Mouse (Mus musculus) lung, embryonic 16.5 days (tissue): ENCODE results near the gene Man1c1. TPM values are rescaled to one million over a fixed set of nuclear protein-coding genes. Genes with fewer than 3 reads are reported as not detected.

ENCODE experiments used
- ATAC-seq: fragments of 200-750 bp; cut with Nextera tagmentation; 2 replicates; pipeline ENCODE4 v1.8.0; 2017; ENCODE audit warnings: low read depth, mild to moderate bottlenecking, moderate library complexity
- H3K27ac ChIP-seq: fragments of 300-500 bp; sonication (generic); 2 replicates; pipeline ENCODE4 v1.5.1; 2014; ENCODE audit warnings: mild to moderate bottlenecking, control low read depth, low read length
- H3K27me3 ChIP-seq: fragments of 300-500 bp; sonication (generic); 2 replicates; pipeline ENCODE4 v1.6.1; 2014; ENCODE audit warnings: low read depth, low read length, mixed read lengths; ENCODE audit not compliant: control insufficient read depth, insufficient read depth
- H3K36me3 ChIP-seq: fragments of 300-500 bp; sonication (generic); 2 replicates; pipeline ENCODE4 v1.6.1; 2014; ENCODE audit warnings: low read length; ENCODE audit not compliant: control insufficient read depth, insufficient read depth
- H3K4me1 ChIP-seq: fragments of 300-500 bp; sonication (generic); replicated peaks from 2 replicates; pipeline ENCODE4 v1.6.1; 2014; ENCODE audit warnings: low read length, mixed read lengths; ENCODE audit not compliant: control insufficient read depth, insufficient read depth
- H3K4me2 ChIP-seq: fragments of 300-500 bp; sonication (generic); 2 replicates; pipeline ENCODE4 v1.6.1; 2014; ENCODE audit warnings: low read depth, low read length, control low read depth
- H3K4me3 ChIP-seq: fragments of 300-500 bp; sonication (generic); 2 replicates; pipeline ENCODE4 v1.5.1; 2014; ENCODE audit warnings: mild to moderate bottlenecking, low read length, control low read depth
- H3K9ac ChIP-seq: fragments of 300-500 bp; sonication (generic); 2 replicates; pipeline ENCODE4 v1.6.1; 2014; ENCODE audit warnings: low read length, control low read depth
- H3K9me3 ChIP-seq: fragments of 300-500 bp; sonication (generic); 2 replicates; pipeline ENCODE4 v1.6.1; 2016; ENCODE audit warnings: low read length; ENCODE audit not compliant: control insufficient read depth
- WGBS: fragments of 180-500 bp; shearing (Covaris S2); extraction: QIAGEN DNeasy Blood & Tissue Kit; methylation state at CpG from one replicate; pipeline ENCODE4 v1.1.7; 2014; 5-methylcytosine and 5-hydroxymethylcytosine counted together
- polyA plus RNA-seq: library from polyadenylated mRNA; unstranded; fragments of >200 nt; fragmentation: Nextera tagmentation; extraction: Ambion mirVana; gene quantifications from 2 replicates; pipeline ENCODE4 v1.2.1, GENCODE M21; 2015

Man1c1 gene
- polyA plus RNA-seq, 1 experiment from 2014 or later, result 2.1 TPM

- Histone ChIP-seq H3K4me3 (peak overlapping the region; percentile 68), H3K9ac (peak overlapping the region; percentile 63; the same call in 1 of the 2 replicates), H3K27ac (no peak overlapping the region), H3K4me2 (peak overlapping the region; percentile 100), H3K4me1 (peaks cover 15% of the 10 kb centered on the region), H3K9me3 (no peaks in the 10 kb centered on the region), H3K27me3 (peaks cover 13% of the 10 kb centered on the region; the same call in 1 of the 2 replicates), H3K36me3 (no peaks in the 10 kb centered on the region)
- under 1% methylated on average over 20 of the region's 21 CpGs for WGBS
- ATAC-seq, result no peak
These were observed 500 bp upstream of the Man1c1 start for GRCm38 (mm10) chr4:134704590-134704989.

- H3K36me3 ChIP-seq, result no peaks in the 10 kb centered on the region
- H3K9ac ChIP-seq, result peak overlapping the region; percentile 67
- H3K9me3 ChIP-seq, result no peaks in the 10 kb centered on the region
- no peak overlapping the region for H3K27ac ChIP-seq
- peak; percentile 19; the same call in 1 of the 2 replicates for ATAC-seq
- H3K4me1 ChIP-seq, result peaks cover 15% of the 10 kb centered on the region
- peaks cover 13% of the 10 kb centered on the region; the same call in 1 of the 2 replicates for H3K27me3 ChIP-seq
- peak overlapping the region; percentile 68 for H3K4me3 ChIP-seq
- peak overlapping the region; percentile 100 for H3K4me2 ChIP-seq
- WGBS, result under 1% methylated on average over 62 of the region's 90 CpGs
These were observed 882 bp downstream of the Man1c1 start for GRCm38 (mm10) chr4:134702981-134703834.

- peaks cover 13% of the 10 kb centered on the region; the same call in 1 of the 2 replicates for H3K27me3 ChIP-seq
- H3K9ac ChIP-seq, result peak overlapping the region; percentile 42; the same call in 1 of the 2 replicates
- no peak for ATAC-seq
- peak overlapping the region; percentile 100 for H3K4me2 ChIP-seq
- no peaks in the 10 kb centered on the region; the same call in 1 of the 2 replicates for H3K36me3 ChIP-seq
- no peak overlapping the region for H3K27ac ChIP-seq
- 26% methylated on average over 6 of the region's 6 CpGs for WGBS
- H3K4me1 ChIP-seq, result peaks cover 15% of the 10 kb centered on the region
- peak overlapping the region; percentile 68 for H3K4me3 ChIP-seq
- no peaks in the 10 kb centered on the region for H3K9me3 ChIP-seq
These were observed 2.2 kb downstream of the Man1c1 start for GRCm38 (mm10) chr4:134701934-134702333.

DNA sequence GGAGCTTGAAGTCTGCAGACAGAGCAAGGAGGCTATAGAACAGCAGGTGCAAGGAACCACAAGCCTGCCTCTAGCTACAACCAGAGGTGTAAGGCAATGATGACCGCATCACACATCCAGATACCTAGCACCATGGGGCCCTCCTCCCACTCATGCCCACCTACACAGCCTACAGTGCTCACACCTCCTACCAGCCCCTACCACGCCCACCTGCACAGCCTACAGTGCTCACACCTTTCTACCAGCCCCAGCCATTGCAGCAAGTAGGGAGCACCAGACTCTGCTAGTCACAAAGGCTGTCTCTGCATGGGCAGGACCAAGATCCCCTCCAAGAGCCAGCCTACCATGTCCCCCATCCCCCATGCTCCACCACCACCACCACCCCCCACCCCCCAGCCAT is 3.2 kb downstream of the Man1c1 start:
- peaks cover 13% of the 10 kb centered on the region; the same call in 1 of the 2 replicates for H3K27me3 ChIP-seq
- no peak overlapping the region for H3K4me2 ChIP-seq
- H3K27ac ChIP-seq, result no peak overlapping the region
- no peaks in the 10 kb centered on the region; the same call in 1 of the 2 replicates for H3K36me3 ChIP-seq
- 87% methylated on average over 2 of the region's 2 CpGs for WGBS
- H3K4me1 ChIP-seq, result peaks cover 15% of the 10 kb centered on the region
- no peaks in the 10 kb centered on the region for H3K9me3 ChIP-seq
- no peak overlapping the region for H3K4me3 ChIP-seq
- no peak overlapping the region for H3K9ac ChIP-seq
- ATAC-seq, result no peak

DNA sequence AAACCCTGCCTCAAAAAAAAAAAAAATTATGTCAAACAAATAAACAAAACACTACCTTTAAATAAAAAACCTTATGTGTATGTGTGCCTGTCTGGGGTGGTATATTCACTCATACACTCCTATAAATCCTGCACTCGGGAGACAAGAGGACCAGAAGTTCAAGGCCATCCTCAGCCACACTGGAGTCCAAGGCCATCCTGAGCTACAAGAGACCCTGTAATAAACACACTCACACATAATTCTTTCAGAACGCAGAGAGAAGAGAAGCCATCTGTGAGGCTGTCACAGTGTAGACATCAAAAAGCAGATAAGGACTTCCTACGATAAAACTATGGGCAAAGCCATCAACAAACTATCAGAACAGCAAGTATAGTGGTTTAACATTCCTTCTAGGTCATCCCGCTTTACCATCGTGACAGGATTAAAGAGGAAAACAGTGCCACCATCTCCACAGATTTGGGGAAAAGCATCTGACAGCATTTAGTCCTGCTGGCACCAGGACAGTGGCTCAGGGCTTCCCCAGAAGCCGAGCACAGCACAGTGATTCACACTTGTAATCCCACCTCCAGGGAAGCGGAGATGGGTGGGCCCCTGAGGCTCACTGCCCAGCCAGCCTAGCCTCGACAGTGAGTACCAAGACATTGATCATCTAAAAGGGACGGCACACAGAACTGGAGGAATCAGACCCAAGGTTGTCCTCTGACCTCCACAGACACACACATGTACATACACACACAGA is 10.7 kb downstream of the Man1c1 start:
- H3K4me3 ChIP-seq, result no peak overlapping the region
- H3K27me3 ChIP-seq, result no peaks in the 10 kb centered on the region
- H3K4me2 ChIP-seq, result no peak overlapping the region
- no peaks in the 10 kb centered on the region; the same call in 1 of the 2 replicates for H3K36me3 ChIP-seq
- no peak overlapping the region for H3K27ac ChIP-seq
- no peaks in the 10 kb centered on the region for H3K4me1 ChIP-seq
- H3K9me3 ChIP-seq, result 0 out of 2 replicates have a peak, but pooled peaks cover 2% of the 10 kb centered on the region
- no peak for ATAC-seq
- WGBS, result 66% methylated on average over 9 of the region's 9 CpGs
- no peak overlapping the region for H3K9ac ChIP-seq

- H3K4me3 ChIP-seq, result no peak overlapping the region
- H3K27me3 ChIP-seq, result no peaks in the 10 kb centered on the region
- ATAC-seq, result no peak
- H3K36me3 ChIP-seq, result no peaks in the 10 kb centered on the region; the same call in 1 of the 2 replicates
- H3K27ac ChIP-seq, result no peak overlapping the region
- no peak overlapping the region for H3K4me2 ChIP-seq
- H3K9me3 ChIP-seq, result 0 out of 2 replicates have a peak, but pooled peaks cover 2% of the 10 kb centered on the region
- WGBS, result 95% methylated on average over 1 of the region's 1 CpGs
- no peak overlapping the region for H3K9ac ChIP-seq
- H3K4me1 ChIP-seq, result no peaks in the 10 kb centered on the region
These were observed 11.7 kb downstream of the Man1c1 start for GRCm38 (mm10) chr4:134692388-134692787.

GRCm38 (mm10) chr4:134686022-134686661 is 17.9 kb downstream of the Man1c1 start:
- H3K4me1 ChIP-seq, result peaks cover 21% of the 10 kb centered on the region
- no peak overlapping the region for H3K27ac ChIP-seq
- no peak overlapping the region for H3K4me2 ChIP-seq
- H3K9me3 ChIP-seq, result peaks cover 5% of the 10 kb centered on the region; the same call in 1 of the 2 replicates
- H3K4me3 ChIP-seq, result no peak overlapping the region
- WGBS, result 53% methylated on average over 13 of the region's 13 CpGs
- no peak for ATAC-seq
- no peaks in the 10 kb centered on the region for H3K36me3 ChIP-seq
- no peaks in the 10 kb centered on the region for H3K27me3 ChIP-seq
- no peak overlapping the region for H3K9ac ChIP-seq

- Histone ChIP-seq H3K4me1 (peaks cover 21% of the 10 kb centered on the region), H3K4me2 (no peak overlapping the region), H3K27me3 (no peaks in the 10 kb centered on the region), H3K9me3 (peaks cover 5% of the 10 kb centered on the region; the same call in 1 of the 2 replicates), H3K27ac (no peak overlapping the region), H3K4me3 (no peak overlapping the region), H3K9ac (no peak overlapping the region), H3K36me3 (no peaks in the 10 kb centered on the region)
- WGBS, result 79% methylated on average over 9 of the region's 9 CpGs
- no peak for ATAC-seq
These were observed 19.3 kb downstream of the Man1c1 start for GRCm38 (mm10) chr4:134684637-134685338.
